Mouse (Mus musculus) layer of hippocampus, adult 11-12 months (tissue): ENCODE measurements around the gene Gemin7.

Source experiments
- DNase-seq: peaks from one replicate; pipeline ENCODE4 v3.0.0; 2022; ENCODE audit warnings: low spot score

Gemin7 gene

GRCm38 (mm10) chr7:19547344-19547969 lies 29.9 kb downstream of the Gemin7 start:
- DNase-seq: no peak

GRCm38 (mm10) chr7:19546007-19546406 lies 31.4 kb downstream of the Gemin7 start:
- no peak for DNase-seq

GRCm38 (mm10) chr7:19543584-19543983 lies 33.8 kb downstream of the Gemin7 start:
- no peak for DNase-seq

GRCm38 (mm10) chr7:19542155-19542691 lies 35.2 kb downstream of the Gemin7 start:
- peak; percentile 43 for DNase-seq

DNA sequence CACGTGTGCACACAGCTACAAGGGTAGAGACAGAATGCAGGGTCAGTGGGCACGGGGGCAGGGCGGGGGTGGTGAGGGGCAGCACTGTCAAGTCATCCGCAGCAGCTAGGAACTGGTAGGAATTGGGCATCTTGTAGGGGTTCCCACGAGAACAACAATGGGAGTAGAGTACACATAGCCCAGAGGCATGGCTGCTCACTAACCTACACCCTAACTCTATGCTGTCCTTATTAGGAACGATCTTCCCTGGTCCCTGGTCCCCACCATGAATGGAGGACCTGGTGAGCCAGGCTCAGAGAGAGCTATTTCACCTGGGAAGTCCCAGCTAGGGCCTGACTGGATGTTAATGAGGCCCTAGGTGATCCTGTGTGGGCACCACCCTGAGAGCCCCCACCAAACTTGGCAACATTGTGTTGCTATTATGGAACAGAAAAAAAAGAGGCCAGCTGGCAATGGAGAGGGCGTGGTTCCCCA lies 35.7 kb downstream of the Gemin7 start:
- DNase-seq: no peak

- DNase-seq: no peak
Measured at GRCm38 (mm10) chr7:19540771-19541566, 36.4 kb downstream of the Gemin7 start.

- no peak for DNase-seq
Measured at GRCm38 (mm10) chr7:19534676-19535075, 42.7 kb downstream of the Gemin7 start.

GRCm38 (mm10) chr7:19532240-19532639 lies 45.2 kb downstream of the Gemin7 start:
- no peak for DNase-seq

DNA sequence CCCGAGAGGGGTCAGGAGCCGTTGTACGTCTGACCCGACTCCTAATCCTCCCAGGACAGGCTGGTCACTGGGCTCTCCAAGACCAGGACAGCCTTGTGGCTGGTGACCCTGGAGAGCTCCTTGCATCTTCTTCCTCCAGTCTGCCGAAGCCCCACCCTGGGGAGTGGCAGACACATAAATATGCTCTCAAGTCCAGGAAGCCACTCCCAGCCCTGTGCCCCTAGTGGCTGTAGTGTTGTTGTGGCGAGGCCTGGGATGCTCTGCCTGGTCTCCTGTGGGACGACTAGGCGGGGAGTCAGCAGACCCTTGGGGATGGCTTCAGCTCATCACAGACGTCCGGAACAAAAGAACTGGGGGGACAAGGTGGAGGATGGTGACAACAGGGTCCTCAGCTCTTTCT lies 46.3 kb downstream of the Gemin7 start:
- DNase-seq: no peak

DNA sequence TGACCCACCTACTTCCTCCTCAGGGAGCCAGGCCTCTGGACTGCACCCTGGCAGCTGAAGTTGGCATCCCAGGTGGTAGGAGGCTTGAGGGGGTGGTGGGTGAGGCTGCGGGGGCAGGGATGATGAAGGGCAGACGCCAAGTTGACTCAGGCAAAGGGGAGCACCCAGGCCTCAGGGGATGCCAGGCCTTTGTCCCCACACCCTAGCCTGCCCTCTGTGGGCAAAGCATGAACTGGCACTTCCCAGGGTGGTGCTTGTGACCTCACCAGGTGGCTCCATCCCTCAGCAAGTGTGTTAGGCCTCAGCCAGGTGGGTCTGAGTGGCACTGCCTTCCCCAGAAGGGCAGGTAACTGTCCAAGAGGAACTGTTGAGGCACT lies 52.3 kb downstream of the Gemin7 start:
- no peak for DNase-seq

- no peak for DNase-seq
Measured at GRCm38 (mm10) chr7:19524420-19525104, 52.8 kb downstream of the Gemin7 start.

DNA sequence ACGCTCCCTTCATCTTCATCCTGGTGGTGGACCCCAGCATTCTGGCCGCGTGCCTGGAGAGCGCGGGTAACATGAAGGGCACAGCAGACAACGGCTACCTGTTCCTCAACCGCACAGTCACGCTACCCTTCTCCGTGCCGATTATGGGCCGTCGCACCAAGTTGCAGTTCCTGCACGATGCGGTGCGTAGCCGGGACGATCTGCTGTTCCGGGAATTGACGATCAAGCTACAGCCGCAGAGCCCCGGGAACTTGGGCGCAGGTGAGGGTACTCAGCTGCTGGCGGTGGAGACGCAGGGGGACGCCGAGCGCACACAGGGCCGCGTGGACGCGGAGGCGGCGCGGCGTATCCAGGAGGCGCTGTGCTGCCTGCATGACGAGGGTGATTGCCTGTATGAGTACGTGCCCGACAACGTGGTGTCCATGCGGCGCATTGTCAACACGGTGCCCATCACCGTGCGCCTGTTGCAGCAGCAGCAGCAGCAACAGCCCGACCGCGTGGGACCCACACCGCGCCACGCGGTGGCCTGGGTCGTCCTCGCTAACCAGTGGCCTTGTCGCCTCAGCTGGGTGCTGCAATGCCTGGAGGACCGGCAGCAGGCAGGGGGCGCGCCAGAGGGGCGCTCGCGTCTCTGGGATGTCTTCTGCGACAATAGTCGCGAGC lies 53.5 kb downstream of the Gemin7 start:
- DNase-seq: peak; percentile 61

DNA sequence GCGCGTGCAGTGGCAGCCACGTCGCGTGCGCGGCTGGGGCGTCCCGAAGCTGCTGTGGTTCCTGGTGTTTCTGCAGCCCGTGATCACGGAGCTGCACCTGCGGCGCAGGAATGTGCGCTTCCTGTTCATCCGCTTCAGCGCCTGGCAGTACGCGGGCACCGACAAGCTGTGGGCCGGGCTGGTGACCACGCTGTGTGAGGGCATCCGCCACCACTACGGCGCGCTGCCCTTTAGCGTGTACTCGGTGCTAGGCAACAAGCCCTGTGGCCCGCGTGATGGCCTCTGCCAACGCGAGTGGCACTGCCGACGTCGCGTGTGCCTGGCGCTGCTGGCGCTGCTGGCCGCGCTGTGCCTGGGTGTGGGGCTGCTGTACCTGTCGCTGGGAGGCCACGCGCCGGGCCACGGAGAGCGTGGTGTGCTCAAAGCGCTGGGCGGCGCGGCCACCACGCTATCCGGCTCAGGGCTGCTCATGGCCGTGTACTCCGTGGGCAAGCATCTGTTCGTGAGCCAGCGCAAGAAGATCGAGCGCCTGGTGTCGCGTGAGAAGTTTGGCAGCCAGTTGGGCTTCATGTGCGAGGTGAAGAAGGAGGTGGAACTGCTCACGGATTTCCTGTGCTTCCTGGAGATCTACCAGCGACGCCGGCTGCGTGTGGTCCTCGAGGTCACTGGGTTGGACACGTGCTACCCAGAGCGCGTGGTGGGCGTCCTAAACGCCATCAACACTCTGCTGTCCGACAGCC lies 54.2 kb downstream of the Gemin7 start:
- no peak for DNase-seq

GRCm38 (mm10) chr7:19520032-19520431 lies 57.4 kb downstream of the Gemin7 start:
- no peak for DNase-seq

GRCm38 (mm10) chr7:19517652-19518365 lies 59.6 kb downstream of the Gemin7 start, which contains the start of gene Nkpd1:
TSS of gene Nkpd1 (plus strand) at chr7:19517838.
- DNase-seq: no peak
